Mouse (Mus musculus): ENCODE results near the gene Wdr43.

Wdr43 gene

GRCm38 (mm10) chr17:71662751-71663250 lies 47.1 kb downstream of the Wdr43 start:
- DNase-seq (ENCODE audit: low spot score in 2 of 2): peak; percentile 58 to 75

GRCm38 (mm10) chr17:71663491-71663890 lies 47.8 kb downstream of the Wdr43 start:
- DNase-seq (ENCODE audit: low spot score in 2 of 2): no peak

- no peak for DNase-seq (ENCODE audit: low spot score in 2 of 2)
Measured at GRCm38 (mm10) chr17:71664172-71664571, 48.5 kb downstream of the Wdr43 start.

GRCm38 (mm10) chr17:71665201-71665600 lies 49.5 kb downstream of the Wdr43 start:
- no peak for DNase-seq (ENCODE audit: low spot score in 2 of 2)

GRCm38 (mm10) chr17:71669511-71669910 lies 53.8 kb downstream of the Wdr43 start:
- no peak for DNase-seq (ENCODE audit: low spot score in 2 of 2)

GRCm38 (mm10) chr17:71671840-71672546 lies 56.3 kb downstream of the Wdr43 start:
- no peak for DNase-seq (ENCODE audit: low spot score in 2 of 2)

- DNase-seq (ENCODE audit: low spot score in 2 of 2): no peak
Measured at GRCm38 (mm10) chr17:71673092-71673491, 57.4 kb downstream of the Wdr43 start, which contains the start of gene Togaram2. Gene Togaram2, plus strand, starts transcription at chr17:71673261.

GRCm38 (mm10) chr17:71673936-71674335 lies 58.2 kb downstream of the Wdr43 start:
- no peak for DNase-seq (ENCODE audit: low spot score in 2 of 2)

GRCm38 (mm10) chr17:71674886-71675285 lies 59.2 kb downstream of the Wdr43 start:
- no peak for DNase-seq (ENCODE audit: low spot score in 2 of 2)

- DNase-seq (ENCODE audit: low spot score in 2 of 2): no peak
Measured at GRCm38 (mm10) chr17:71681666-71682065, 66.0 kb downstream of the Wdr43 start.

GRCm38 (mm10) chr17:71682379-71682778 lies 66.7 kb downstream of the Wdr43 start:
- DNase-seq (ENCODE audit: low spot score in 2 of 2): no peak

- DNase-seq (ENCODE audit: low spot score in 2 of 2): no peak
Measured at GRCm38 (mm10) chr17:71683281-71683680, 67.6 kb downstream of the Wdr43 start.

- peak in 1 of 2 experiments; percentile 13 for DNase-seq (ENCODE audit: low spot score in 2 of 2)
Measured at GRCm38 (mm10) chr17:71684103-71684608, 68.5 kb downstream of the Wdr43 start.

- no peak for DNase-seq (ENCODE audit: low spot score in 2 of 2)
Measured at GRCm38 (mm10) chr17:71687436-71687835, 71.7 kb downstream of the Wdr43 start.

- DNase-seq (ENCODE audit: low spot score in 2 of 2): no peak
Measured at GRCm38 (mm10) chr17:71689903-71690302, 74.2 kb downstream of the Wdr43 start.

- DNase-seq (ENCODE audit: low spot score in 2 of 2): no peak
Measured at GRCm38 (mm10) chr17:71691361-71691875, 75.7 kb downstream of the Wdr43 start.

GRCm38 (mm10) chr17:71693313-71693712 lies 77.6 kb downstream of the Wdr43 start:
- no peak for DNase-seq (ENCODE audit: low spot score in 2 of 2)

GRCm38 (mm10) chr17:71693780-71694179 lies 78.1 kb downstream of the Wdr43 start:
- DNase-seq (ENCODE audit: low spot score in 2 of 2): no peak

- DNase-seq (ENCODE audit: low spot score in 2 of 2): no peak
Measured at GRCm38 (mm10) chr17:71695151-71695550, 79.5 kb downstream of the Wdr43 start.

- DNase-seq (ENCODE audit: low spot score in 2 of 2): peak in 1 of 2 experiments; percentile 46
Measured at GRCm38 (mm10) chr17:71695716-71696315, 80.1 kb downstream of the Wdr43 start.

GRCm38 (mm10) chr17:71696396-71696795 lies 80.7 kb downstream of the Wdr43 start:
- DNase-seq (ENCODE audit: low spot score in 2 of 2): peak; percentile 61 to 67

- peak; percentile 64 to 77 for DNase-seq (ENCODE audit: low spot score in 2 of 2)
Measured at GRCm38 (mm10) chr17:71697896-71698618, 82.4 kb downstream of the Wdr43 start.

Measured in heart, adult 9 months (tissue).